Comparison of ENCODE assay signal across 12 mouse cellular contexts in the genomic region with DNA sequence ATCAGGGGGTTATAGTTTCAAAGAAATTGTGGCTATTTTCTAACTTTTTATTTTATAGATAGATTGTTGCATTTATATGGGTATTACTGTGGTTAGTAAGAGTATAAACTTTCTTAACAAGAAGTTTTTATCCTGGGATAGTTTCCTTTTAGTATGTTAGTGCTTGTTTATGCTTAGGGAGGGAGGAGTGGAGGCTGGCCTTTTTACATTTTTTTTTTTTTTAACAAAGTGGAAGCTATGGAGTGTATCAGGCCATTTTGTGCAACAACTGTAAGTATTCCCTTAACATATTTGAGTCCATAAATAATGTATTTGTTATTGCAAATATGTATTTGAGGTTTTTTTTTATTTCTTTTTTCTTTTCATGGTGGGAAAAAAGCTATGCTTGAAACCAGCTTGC. TPM values are rescaled to one million over a fixed set of nuclear protein-coding genes. Genes with fewer than 3 reads are reported as not detected.
DNase-seq lines count a peak whose midpoint lies in the region; ATAC-seq and TF ChIP-seq lines count a peak whose summit lies in the region.
"Had no signal": no experiment of that assay in that cellular context is flagged by ENCODE, and none has a peak within 500 bp of the region (broad histone marks: within the 10 kb centered on the region; RNA-seq: fewer than 3 reads in every experiment).

No protein-coding gene starts in this region.

- 0 out of 2 replicates have a peak overlapping the region, but pooled peaks have one; percentile 27 for H3K27ac ChIP-seq in heart, embryonic 15.5 days
- no peak overlapping the region for H3K27ac ChIP-seq in limb, embryonic 13.5 days
- no peak overlapping the region for H3K27ac ChIP-seq in limb, embryonic 10.5 days
- H3K27ac ChIP-seq in forebrain, postnatal 0 days (ENCODE audit: low read depth, low read length): no peak overlapping the region

- no peaks in the 10 kb centered on the region for H3K9me3 ChIP-seq in heart, embryonic 15.5 days (replicated peaks)
- no peaks in the 10 kb centered on the region for H3K9me3 ChIP-seq in limb, embryonic 13.5 days
- no peaks in the 10 kb centered on the region for H3K9me3 ChIP-seq in limb, embryonic 10.5 days (replicated peaks)
- H3K9me3 ChIP-seq in forebrain, postnatal 0 days (ENCODE audit: low read length): no peaks in the 10 kb centered on the region

- no peaks in the 10 kb centered on the region for H3K27me3 ChIP-seq in heart, embryonic 15.5 days
- no peaks in the 10 kb centered on the region for H3K27me3 ChIP-seq in limb, embryonic 13.5 days
- no peaks in the 10 kb centered on the region for H3K27me3 ChIP-seq in limb, embryonic 10.5 days (ENCODE audit: low read depth, poor library complexity, severe bottlenecking)
- no peaks in the 10 kb centered on the region for H3K27me3 ChIP-seq in forebrain, postnatal 0 days (ENCODE audit: insufficient read depth, low read length)

- ATAC-seq in heart, embryonic 15.5 days (replicated peaks; ENCODE audit: insufficient number of reproducible peaks, insufficient read depth, low FRiP score, low read depth): no peak
- ATAC-seq in limb, embryonic 13.5 days (ENCODE audit: low FRiP score, low read depth): no peak
- ATAC-seq in forebrain, postnatal 0 days: no peak

- DNase-seq in heart, adult 11 months: no peak
- DNase-seq in limb, embryonic 10.5 days (ENCODE audit: low spot score): no peak
- DNase-seq in 416B (ENCODE audit: low read depth): peak; percentile 62
- DNase-seq in forebrain, postnatal 0 days: no peak
- no peak for DNase-seq in right cerebral cortex, adult 18-20 months
- DNase-seq in urinary bladder, postnatal 14 days (ENCODE audit: low spot score): no peak
- DNase-seq: adrenal gland, postnatal 10 days; cerebellum, adult 11-12 months; heart, postnatal 14 days; left cerebral cortex, postnatal 4 days had no signal

- H3K9ac ChIP-seq in heart, embryonic 15.5 days: no peak overlapping the region
- no peak overlapping the region for H3K9ac ChIP-seq in limb, embryonic 13.5 days
- H3K9ac ChIP-seq in forebrain, postnatal 0 days: no peak overlapping the region

- H3K4me1 ChIP-seq in heart, embryonic 15.5 days (replicated peaks): peaks cover 12% of the 10 kb centered on the region
- H3K4me1 ChIP-seq in limb, embryonic 13.5 days: peaks cover 21% of the 10 kb centered on the region
- peaks cover 11% of the 10 kb centered on the region for H3K4me1 ChIP-seq in limb, embryonic 10.5 days
- peaks cover 6% of the 10 kb centered on the region; the same call in 1 of the 2 replicates for H3K4me1 ChIP-seq in forebrain, postnatal 0 days (ENCODE audit: insufficient read depth)

- no peak overlapping the region for H3K4me3 ChIP-seq in heart, embryonic 15.5 days
- H3K4me3 ChIP-seq in limb, embryonic 13.5 days: peak overlapping the region; percentile 13; the same call in 1 of the 2 replicates
- no peak overlapping the region for H3K4me3 ChIP-seq in limb, embryonic 10.5 days
- peak overlapping the region; percentile 3 for H3K4me3 ChIP-seq in forebrain, postnatal 0 days (ENCODE audit: low read depth, low read length)

- H3K4me2 ChIP-seq in heart, embryonic 15.5 days: peak overlapping the region; percentile 44; the same call in 1 of the 2 replicates
- H3K4me2 ChIP-seq in limb, embryonic 13.5 days (replicated peaks): peak overlapping the region; percentile 40
- peak overlapping the region; percentile 21 for H3K4me2 ChIP-seq in forebrain, postnatal 0 days (ENCODE audit: low read depth)

- H3K36me3 ChIP-seq in heart, embryonic 15.5 days: no peaks in the 10 kb centered on the region
- no peaks in the 10 kb centered on the region for H3K36me3 ChIP-seq in limb, embryonic 13.5 days
- H3K36me3 ChIP-seq in limb, embryonic 10.5 days: no peaks in the 10 kb centered on the region
- no peaks in the 10 kb centered on the region for H3K36me3 ChIP-seq in forebrain, postnatal 0 days (ENCODE audit: insufficient read depth)

- no peak for TF ChIP-seq CTCF in forebrain, postnatal 0 days (IDR thresholded peaks at IDR 0.05; ENCODE audit: low read depth)

RNA-seq across cellular contexts. Expression of a gene that starts 32.7 kb away (rescaled TPM):
- polyA plus RNA-seq in heart, embryonic 15.5 days (2015; fragmentation: Nextera tagmentation; extraction: Ambion mirVana): 42.0 and 47.6 TPM in 2 replicates
- 22.8 and 22.9 TPM in 2 replicates for polyA plus RNA-seq in limb, embryonic 13.5 days (2015; fragmentation: Nextera tagmentation; extraction: Ambion mirVana)
- 7.8 and 11.7 TPM in 2 replicates for polyA plus RNA-seq in limb, embryonic 10.5 days (2016; fragmentation: Nextera tagmentation; extraction: Ambion mirVana)
- 38.5 and 63.4 TPM in 2 replicates for total RNA-seq in forebrain, postnatal 0 days (2014; rRNA removed)
- polyA plus RNA-seq in forebrain, postnatal 0 days (2015; fragmentation: Nextera tagmentation; extraction: Ambion mirVana): 29.1 and 90.9 TPM in 2 replicates

Comparison
In these comparisons a context has a peak if more than half of its experiments do, and no peak if none do; other contexts are left out.
1. H3K4me3 ChIP-seq: peak in limb, embryonic 13.5 days (single experiment) and forebrain, postnatal 0 days (single experiment); none in heart, embryonic 15.5 days (single experiment) and limb, embryonic 10.5 days (single experiment).
2. Peak in every context shown above with its lines, with median percentiles within 50 percentile points of each other: H3K4me2 ChIP-seq.